Mouse (Mus musculus) lung, postnatal 0 days (tissue): Measurements from ENCODE around the gene Btaf1. TPM values are rescaled to one million over a fixed set of nuclear protein-coding genes. Genes with fewer than 3 reads are reported as not detected.

Experiments used
- ATAC-seq: fragments of 200-750 bp; cut with Nextera tagmentation; 2 replicates; pipeline ENCODE4 v1.8.0; 2017; ENCODE audit warnings: moderate library complexity
- DNase-seq: peaks from one replicate; pipeline ENCODE4 v3.0.0-alpha.2; 2016; ENCODE audit warnings: low spot score
- H3K27ac ChIP-seq: fragments of 300-500 bp; sonication (generic); 2 replicates; pipeline ENCODE4 v1.5.1; 2014; ENCODE audit warnings: antibody characterized with exemption, mild to moderate bottlenecking, low read length, mixed read lengths
- H3K27me3 ChIP-seq: fragments of 300-500 bp; sonication (generic); replicated peaks from 2 replicates; pipeline ENCODE4 v1.6.1; 2014; ENCODE audit warnings: low read length, mixed read lengths; ENCODE audit not compliant: insufficient read depth
- H3K36me3 ChIP-seq: fragments of 300-500 bp; sonication (generic); 2 replicates; pipeline ENCODE4 v1.6.1; 2014; ENCODE audit warnings: low read length, mixed read lengths; ENCODE audit not compliant: insufficient read depth
- H3K4me1 ChIP-seq: fragments of 300-500 bp; sonication (generic); 2 replicates; pipeline ENCODE4 v1.6.1; 2014; ENCODE audit warnings: antibody characterized with exemption, low read depth, low read length, mixed read lengths; ENCODE audit not compliant: insufficient read depth
- H3K4me2 ChIP-seq: fragments of 300-500 bp; sonication (generic); replicated peaks from 2 replicates; pipeline ENCODE4 v1.6.1; 2014; ENCODE audit warnings: low read depth, mild to moderate bottlenecking, low read length, moderate library complexity, mixed read lengths
- H3K4me3 ChIP-seq: fragments of 300-500 bp; sonication (generic); 2 replicates; pipeline ENCODE4 v1.5.1; 2014; ENCODE audit warnings: low read depth, low read length
- H3K9ac ChIP-seq: fragments of 300-500 bp; sonication (generic); replicated peaks from 2 replicates; pipeline ENCODE4 v1.6.1; 2014; ENCODE audit warnings: low read depth, mild to moderate bottlenecking
- H3K9me3 ChIP-seq: fragments of 300-500 bp; sonication (generic); 2 replicates; pipeline ENCODE4 v1.6.1; 2016; ENCODE audit warnings: low read length, mixed read lengths
- CTCF ChIP-seq: IDR thresholded peaks from 2 replicates; pipeline ENCODE4 v1.5.1; 2016; ENCODE audit warnings: antibody characterized with exemption, mild to moderate bottlenecking
- EP300 ChIP-seq: IDR thresholded peaks from 2 replicates; pipeline ENCODE4 v1.6.1; 2016; ENCODE audit warnings: antibody characterized with exemption, mild to moderate bottlenecking, control low read depth
- WGBS: fragments of 180-500 bp; shearing (Covaris S2); extraction: QIAGEN DNeasy Blood & Tissue Kit; methylation state at CpG from one replicate; pipeline ENCODE4 v1.1.7; 2014; 5-methylcytosine and 5-hydroxymethylcytosine counted together
- polyA plus RNA-seq: library from polyadenylated mRNA; unstranded; fragments of >200 nt; fragmentation: Nextera tagmentation; extraction: Ambion mirVana; gene quantifications from 2 replicates; pipeline ENCODE4 v1.2.1, GENCODE M21; 2015

Btaf1 gene
- 6.4 and 7.2 TPM in 2 replicates for polyA plus RNA-seq

DNA sequence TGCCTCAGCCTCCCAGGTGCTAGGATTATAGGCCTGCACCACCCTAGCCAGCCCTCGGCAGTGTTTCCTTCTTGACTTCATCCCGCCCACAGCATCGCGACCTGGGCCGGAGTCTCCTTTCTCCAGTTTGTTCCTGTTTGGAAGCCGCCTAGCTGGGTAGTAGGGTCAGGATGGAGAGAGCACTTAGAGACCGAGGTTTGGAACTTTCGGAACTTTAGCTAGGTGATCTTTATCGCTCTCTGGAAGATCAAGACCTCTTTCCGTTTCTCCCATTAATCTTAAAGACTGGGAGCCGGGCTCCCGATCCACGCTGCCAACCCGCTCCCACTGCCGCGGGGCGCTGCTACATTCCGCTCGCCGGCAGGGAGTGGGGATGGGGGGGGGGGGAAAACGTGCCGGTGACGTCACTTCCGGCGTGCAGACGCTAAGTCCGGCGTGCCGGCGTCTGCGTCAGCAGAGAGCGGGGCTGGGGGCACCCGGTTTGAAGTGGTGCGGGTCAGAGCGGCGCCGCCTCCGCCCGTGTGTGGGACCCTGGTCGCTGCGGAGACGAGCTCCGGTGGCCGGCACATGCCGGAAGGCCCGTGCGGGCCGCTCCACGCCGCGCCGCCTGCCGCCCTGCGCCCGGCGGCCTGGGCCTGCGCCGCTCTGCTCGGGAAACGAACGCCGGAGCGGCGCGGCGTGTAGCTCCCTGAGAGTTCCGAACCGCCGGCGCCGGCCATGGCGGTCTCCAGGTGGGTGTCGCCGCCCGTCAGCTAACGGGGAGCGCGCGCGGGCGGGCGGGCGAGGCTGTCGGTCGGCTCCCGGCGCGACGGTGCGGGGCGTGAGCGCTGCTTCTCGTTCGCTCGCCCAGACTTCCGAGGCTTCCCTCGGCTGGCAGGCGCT is at the start of gene Btaf1:
Gene Btaf1 (plus strand): TSS at position 409 of the 882 bp plus-strand sequence.
- peak; percentile 93 for DNase-seq
- Histone ChIP-seq H3K9ac (peak within 1 kb of the TSS; percentile 92), H3K9me3 (no peaks in the 10 kb centered on the region), H3K36me3 (no peaks in the 10 kb centered on the region), H3K27ac (peak within 1 kb of the TSS; percentile 98), H3K27me3 (no peaks in the 10 kb centered on the region), H3K4me2 (peak within 1 kb of the TSS; percentile 84), H3K4me3 (peak within 1 kb of the TSS; percentile 96), H3K4me1 (peaks cover 11% of the 10 kb centered on the region; the same call in 1 of the 2 replicates)
- peak; percentile 91 for ATAC-seq
- TF ChIP-seq CTCF, result peak; percentile 23; the same call in 1 of the 2 replicates
- no peak for TF ChIP-seq EP300
- 4% methylated on average over 65 of the region's 98 CpGs for WGBS

DNA sequence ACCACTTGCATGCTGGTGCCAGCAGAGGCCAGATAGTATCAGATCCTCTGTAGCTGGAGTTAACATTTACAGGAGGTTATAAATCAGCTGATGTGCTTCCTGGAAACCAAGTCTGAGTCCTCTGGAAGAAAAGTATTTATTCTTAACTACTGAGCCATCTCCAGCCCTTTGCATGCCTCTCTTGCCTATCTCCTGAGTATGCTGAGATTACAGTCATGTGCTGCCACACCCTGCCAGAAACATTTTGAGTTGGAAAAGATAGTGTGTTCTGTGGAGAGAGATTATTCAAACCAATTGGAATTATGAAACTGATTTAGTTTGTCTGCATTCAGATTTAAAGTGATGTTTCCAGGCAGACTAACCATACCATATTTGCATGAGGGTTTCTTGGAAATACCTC is 48.5 kb upstream of the Btaf1 start:
- ATAC-seq, result no peak

GRCm38 (mm10) chr19:36878743-36879495 is 47.0 kb upstream of the Btaf1 start:
- H3K4me1 ChIP-seq, result no peaks in the 10 kb centered on the region
- no peak overlapping the region for H3K9ac ChIP-seq
- WGBS, result 76% methylated on average over 11 of the region's 11 CpGs
- DNase-seq (peak; percentile 19), ATAC-seq (no peak)
- no peak overlapping the region for H3K27ac ChIP-seq
- H3K4me2 ChIP-seq, result no peak overlapping the region
- H3K4me3 ChIP-seq, result no peak overlapping the region
- peaks cover 52% of the 10 kb centered on the region for H3K36me3 ChIP-seq
- H3K9me3 ChIP-seq, result no peaks in the 10 kb centered on the region
- no peaks in the 10 kb centered on the region for H3K27me3 ChIP-seq
- TF ChIP-seq EP300 (no peak), CTCF (no peak)

More for the DNA sequence above, 48.5 kb upstream of the Btaf1 start:
- no peak overlapping the region for H3K4me2 ChIP-seq
- no peaks in the 10 kb centered on the region for H3K27me3 ChIP-seq
- no peaks in the 10 kb centered on the region for H3K4me1 ChIP-seq
- DNase-seq, result no peak
- no peak overlapping the region for H3K27ac ChIP-seq
- H3K9ac ChIP-seq, result no peak overlapping the region
- peaks cover 63% of the 10 kb centered on the region for H3K36me3 ChIP-seq
- no peaks in the 10 kb centered on the region for H3K9me3 ChIP-seq
- no peak overlapping the region for H3K4me3 ChIP-seq
- TF ChIP-seq EP300 (no peak), CTCF (no peak)

DNA sequence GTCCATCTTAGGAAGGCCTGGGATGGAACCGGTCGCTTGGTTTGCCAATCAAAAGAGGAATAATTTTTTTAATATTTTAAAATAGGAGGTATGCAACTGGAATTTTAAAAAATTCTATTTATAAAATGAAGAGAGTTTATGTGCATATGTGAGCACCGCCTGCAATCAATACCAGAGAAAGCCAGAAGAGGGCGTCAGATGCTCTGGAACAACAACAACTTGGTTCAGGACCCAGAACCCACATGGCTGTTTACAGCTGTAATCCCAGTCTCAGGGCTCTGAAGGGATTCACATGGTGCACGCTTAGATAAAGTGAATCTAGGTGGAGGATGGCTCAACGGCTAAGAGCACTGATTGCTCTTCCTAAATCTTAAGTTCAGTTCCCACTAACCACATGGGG is 42.8 kb upstream of the Btaf1 start:
- Histone ChIP-seq H3K4me1 (no peaks in the 10 kb centered on the region), H3K9ac (no peak overlapping the region), H3K36me3 (peaks cover 44% of the 10 kb centered on the region; the same call in 1 of the 2 replicates), H3K9me3 (no peaks in the 10 kb centered on the region), H3K27ac (no peak overlapping the region), H3K4me2 (no peak overlapping the region), H3K27me3 (no peaks in the 10 kb centered on the region), H3K4me3 (no peak overlapping the region)
- DNase-seq, result no peak
- ATAC-seq, result no peak
- WGBS, result 81% methylated on average over 6 of the region's 6 CpGs
- TF ChIP-seq CTCF (peak; percentile 57), EP300 (no peak)

DNA sequence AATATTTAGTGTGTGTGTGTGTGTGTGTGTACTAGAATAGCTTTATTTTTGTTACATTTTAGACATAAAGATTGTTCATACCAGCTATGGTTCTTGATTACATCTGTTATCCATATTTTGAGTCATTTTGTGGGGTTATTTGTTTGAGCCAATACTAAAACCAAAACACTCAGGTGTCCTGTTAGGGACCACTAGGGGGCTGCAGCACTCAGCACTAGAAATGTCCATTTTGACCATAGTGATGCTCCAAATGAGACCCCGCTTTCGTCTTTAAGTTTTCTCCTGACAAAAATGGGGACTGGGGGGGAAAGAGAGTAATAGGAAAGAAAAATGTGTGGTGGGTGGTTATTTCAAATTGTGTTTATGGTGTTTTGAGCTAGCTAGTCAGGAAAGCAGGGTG is 39.6 kb upstream of the Btaf1 start:
- no peak for ATAC-seq
- Histone ChIP-seq H3K4me2 (no peak overlapping the region), H3K9me3 (no peaks in the 10 kb centered on the region), H3K27me3 (no peaks in the 10 kb centered on the region), H3K4me1 (no peaks in the 10 kb centered on the region), H3K27ac (no peak overlapping the region), H3K9ac (no peak overlapping the region), H3K36me3 (peaks cover 32% of the 10 kb centered on the region; the same call in 1 of the 2 replicates), H3K4me3 (no peak overlapping the region)
- TF ChIP-seq EP300 (no peak), CTCF (peak; percentile 56)
- WGBS, result 86% methylated on average over 2 of the region's 2 CpGs
- no peak for DNase-seq

- whole genome bisulfite sequencing, result 83% methylated on average over 3 of the region's 3 CpGs
- Histone ChIP-seq H3K9me3 (no peaks in the 10 kb centered on the region), H3K27ac (no peak overlapping the region)
Observed at GRCm38 (mm10) chr19:36887706-36888105, 38.2 kb upstream of the Btaf1 start.

More at GRCm38 (mm10) chr19:36887706-36888105, 38.2 kb upstream of the Btaf1 start:
- TF ChIP-seq EP300, result no peak
- TF ChIP-seq CTCF, result no peak
- H3K9ac ChIP-seq, result no peak overlapping the region
- no peak for DNase-seq
- no peak overlapping the region for H3K4me2 ChIP-seq
- H3K4me3 ChIP-seq, result no peak overlapping the region
- H3K4me1 ChIP-seq, result no peaks in the 10 kb centered on the region
- peaks cover 41% of the 10 kb centered on the region; the same call in 1 of the 2 replicates for H3K36me3 ChIP-seq
- no peak for ATAC-seq
- H3K27me3 ChIP-seq, result no peaks in the 10 kb centered on the region
